Mouse (Mus musculus) hindbrain, embryonic 15.5 days (tissue): ENCODE data around the gene Gzmm. TPM values are rescaled to one million over a fixed set of nuclear protein-coding genes. Genes with fewer than 3 reads are reported as not detected.
A peak's percentile ranks its signal among the peaks of the same experiment; 100 is the strongest.
"Not testable (repeated sequence)": the region's sequence is repeated elsewhere in the genome, so short reads cannot be mapped to it uniquely, and the experiment has no call there.

ENCODE experiments used
- ATAC-seq: fragments of 200-750 bp; cut with Nextera tagmentation; 2 replicates; pipeline ENCODE4 v1.8.0; 2017; ENCODE audit warnings: low read depth, moderate number of reproducible peaks, moderate TSS enrichment; ENCODE audit not compliant: low FRiP score
- H3K27ac ChIP-seq: fragments of 300-500 bp; sonication (generic); replicated peaks from 2 replicates; pipeline ENCODE4 v1.5.1; 2015; ENCODE audit warnings: mild to moderate bottlenecking, inconsistent platforms
- H3K27me3 ChIP-seq: fragments of 300-500 bp; sonication (generic); 2 replicates; pipeline ENCODE4 v1.6.1; 2015; ENCODE audit warnings: control low read depth, inconsistent platforms
- H3K36me3 ChIP-seq: fragments of 300-500 bp; sonication (generic); 2 replicates; pipeline ENCODE4 v1.6.1; 2015; ENCODE audit warnings: control low read depth, inconsistent platforms
- H3K4me1 ChIP-seq: fragments of 300-500 bp; sonication (generic); replicated peaks from 2 replicates; pipeline ENCODE4 v1.6.1; 2015; ENCODE audit warnings: control low read depth, inconsistent platforms
- H3K4me2 ChIP-seq: fragments of 300-500 bp; sonication (generic); 2 replicates; pipeline ENCODE4 v1.6.1; 2015; ENCODE audit warnings: moderate library complexity, mild to moderate bottlenecking, inconsistent platforms
- H3K4me3 ChIP-seq: fragments of 300-500 bp; sonication (generic); 2 replicates; pipeline ENCODE4 v1.5.1; 2015; ENCODE audit warnings: mild to moderate bottlenecking, inconsistent platforms
- H3K9ac ChIP-seq: fragments of 300-500 bp; sonication (generic); 2 replicates; pipeline ENCODE4 v1.6.1; 2015; ENCODE audit warnings: inconsistent platforms
- H3K9me3 ChIP-seq: fragments of 300-500 bp; sonication (generic); 2 replicates; pipeline ENCODE4 v1.6.1; 2016; ENCODE audit warnings: control low read depth, inconsistent platforms
- WGBS: fragments of 180-500 bp; shearing (Covaris S2); methylation state at CpG from one replicate; pipeline ENCODE4 v1.1.7; 2015; 5-methylcytosine and 5-hydroxymethylcytosine counted together
- polyA plus RNA-seq: library from polyadenylated mRNA; unstranded; fragments of >200 nt; fragmentation: Nextera tagmentation; extraction: Ambion mirVana; gene quantifications from 2 replicates; pipeline ENCODE4 v1.2.1, GENCODE M21; 2015

Gene Gzmm
- polyA plus RNA-seq, 1 experiment from 2014 or later = 1.4 TPM

DNA sequence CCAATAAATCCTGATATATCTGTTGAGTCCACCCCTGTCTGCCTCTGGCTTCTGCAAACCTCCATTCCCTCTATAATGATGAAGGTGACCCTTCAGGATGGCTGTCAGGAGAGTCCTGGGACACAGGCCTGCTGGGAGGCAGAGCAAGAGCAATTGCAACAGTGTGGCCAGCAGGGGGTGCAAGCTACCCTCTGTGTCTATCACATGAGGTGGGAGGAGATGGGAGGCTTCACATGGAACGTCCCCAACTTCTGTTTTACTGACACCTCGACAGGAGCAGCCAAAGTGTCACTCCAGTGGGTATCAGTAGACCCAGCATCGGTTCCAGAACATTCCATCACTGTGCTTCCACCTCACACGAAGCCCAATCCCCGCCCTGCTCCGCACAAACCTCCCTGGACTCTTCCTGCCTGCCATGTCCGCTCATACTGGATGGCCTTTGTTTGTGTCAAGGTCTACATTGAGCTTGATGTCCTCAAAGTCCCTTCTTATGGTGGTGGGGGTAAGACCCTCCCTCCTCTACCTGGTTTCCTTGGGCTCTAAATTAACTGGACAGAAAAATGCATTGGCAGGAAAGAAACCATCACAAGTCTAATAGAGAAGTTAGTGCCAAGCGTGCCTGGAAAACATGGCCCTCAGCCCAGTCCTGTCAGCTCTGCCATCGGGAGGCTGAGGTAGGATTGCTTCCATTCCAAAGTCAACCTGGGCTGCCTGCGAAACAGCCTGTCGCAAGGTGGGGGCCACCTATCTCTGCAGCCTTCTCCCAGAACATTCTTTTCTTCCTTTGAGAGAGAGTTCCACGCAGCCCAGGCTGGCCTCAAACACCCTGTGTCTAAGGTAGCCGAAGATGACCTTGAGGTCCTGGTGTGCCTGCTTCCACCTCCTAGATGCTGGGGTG, 6.7 kb downstream of the Gzmm start:
- Histone ChIP-seq H3K4me1 (no peaks in the 10 kb centered on the region), H3K27me3 (no peaks in the 10 kb centered on the region), H3K27ac (peak overlapping the region; percentile 51; the same call in 1 of the 2 replicates), H3K9me3 (no peaks in the 10 kb centered on the region), H3K4me2 (no peak overlapping the region), H3K4me3 (no peak overlapping the region), H3K36me3 (no peaks in the 10 kb centered on the region), H3K9ac (no peak overlapping the region)
- ATAC-seq = no peak; the same call in 1 of the 2 replicates
- WGBS = 63% methylated on average over 13 of the region's 13 CpGs

DNA sequence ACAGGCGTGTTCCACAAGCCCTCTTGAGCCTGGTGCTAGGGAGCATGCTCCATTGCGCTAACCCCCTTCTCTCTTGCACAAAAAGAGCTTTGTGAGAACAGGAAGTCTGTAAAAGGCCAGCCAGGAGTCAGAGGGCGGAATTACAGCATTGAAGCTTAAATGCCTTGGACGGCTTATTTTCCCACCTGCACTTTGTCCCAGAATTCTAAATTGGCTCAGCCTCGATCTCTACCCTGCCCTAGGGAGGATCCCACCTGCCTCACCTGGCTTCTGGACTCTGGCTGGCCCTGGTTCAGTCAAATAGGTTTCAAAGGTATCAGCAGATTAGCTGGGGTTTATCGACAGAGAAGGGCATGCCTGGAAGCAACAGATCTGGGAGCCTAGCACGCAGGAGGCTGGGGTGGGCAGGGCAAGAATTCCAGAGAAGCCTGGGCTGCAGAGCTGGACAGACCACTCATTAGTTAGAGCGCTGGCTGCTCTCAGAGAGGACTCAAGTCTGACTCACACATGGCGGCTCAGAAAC, 7.4 kb downstream of the Gzmm start:
- no peaks in the 10 kb centered on the region for H3K27me3 ChIP-seq
- WGBS = 74% methylated on average over 9 of the region's 9 CpGs
- no peak overlapping the region for H3K4me3 ChIP-seq
- H3K36me3 ChIP-seq = no peaks in the 10 kb centered on the region
- H3K4me2 ChIP-seq = no peak overlapping the region
- H3K9me3 ChIP-seq = no peaks in the 10 kb centered on the region
- H3K27ac ChIP-seq = peak overlapping the region; percentile 51; the same call in 1 of the 2 replicates
- H3K9ac ChIP-seq = no peak overlapping the region
- H3K4me1 ChIP-seq = no peaks in the 10 kb centered on the region
- ATAC-seq = no peak

DNA sequence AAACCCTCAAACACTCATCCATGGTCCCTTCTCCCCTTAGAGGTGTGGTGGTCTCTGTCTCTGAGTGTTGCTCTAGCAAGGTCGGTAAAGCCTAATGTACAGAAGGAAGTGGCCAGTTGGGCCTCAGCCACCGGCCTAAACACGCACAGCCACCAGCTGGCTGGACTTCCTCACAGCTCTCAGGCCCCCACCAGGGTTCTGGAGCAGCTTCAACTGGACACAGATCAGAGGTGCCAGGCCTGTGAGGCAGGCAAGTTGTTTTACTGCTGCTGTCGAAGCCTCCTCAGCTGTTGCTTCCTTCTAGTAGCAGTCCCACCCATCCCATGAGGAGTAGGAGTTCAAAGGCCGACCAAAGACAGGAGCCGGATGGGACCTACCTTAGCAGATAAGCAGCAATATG, 9.1 kb downstream of the Gzmm start:
- Histone ChIP-seq H3K27ac (no peak overlapping the region), H3K4me2 (no peak overlapping the region), H3K4me1 (no peaks in the 10 kb centered on the region), H3K4me3 (no peak overlapping the region), H3K9me3 (no peaks in the 10 kb centered on the region), H3K27me3 (no peaks in the 10 kb centered on the region), H3K36me3 (no peaks in the 10 kb centered on the region), H3K9ac (no peak overlapping the region)
- no peak for ATAC-seq
- WGBS = 79% methylated on average over 6 of the region's 6 CpGs

DNA sequence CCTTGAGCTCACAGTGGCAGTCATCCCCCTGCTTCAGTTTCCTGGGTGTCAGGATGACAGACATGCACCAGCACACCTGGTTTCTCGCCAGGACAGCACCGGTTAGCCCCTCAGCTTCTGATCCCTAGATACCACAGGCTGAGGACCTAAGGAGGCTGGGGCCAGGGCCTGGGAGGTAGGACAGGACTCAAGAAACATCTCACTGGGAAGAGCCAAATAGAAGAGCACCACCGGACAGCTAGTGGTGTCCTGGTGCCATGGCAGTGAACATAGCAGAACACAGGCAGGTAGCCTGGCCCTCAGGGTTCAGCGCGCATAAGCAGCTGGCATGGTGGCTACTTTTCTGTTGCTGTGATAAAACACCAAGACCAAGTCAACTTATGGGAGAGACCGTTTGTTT, 9.6 kb downstream of the Gzmm start:
- Histone ChIP-seq H3K4me2 (no peak overlapping the region), H3K27ac (peak overlapping the region; percentile 21; the same call in 1 of the 2 replicates), H3K27me3 (no peaks in the 10 kb centered on the region), H3K4me3 (no peak overlapping the region), H3K9me3 (no peaks in the 10 kb centered on the region), H3K9ac (no peak overlapping the region), H3K36me3 (no peaks in the 10 kb centered on the region), H3K4me1 (no peaks in the 10 kb centered on the region)
- WGBS = 94% methylated on average over 6 of the region's 6 CpGs
- no peak for ATAC-seq

DNA sequence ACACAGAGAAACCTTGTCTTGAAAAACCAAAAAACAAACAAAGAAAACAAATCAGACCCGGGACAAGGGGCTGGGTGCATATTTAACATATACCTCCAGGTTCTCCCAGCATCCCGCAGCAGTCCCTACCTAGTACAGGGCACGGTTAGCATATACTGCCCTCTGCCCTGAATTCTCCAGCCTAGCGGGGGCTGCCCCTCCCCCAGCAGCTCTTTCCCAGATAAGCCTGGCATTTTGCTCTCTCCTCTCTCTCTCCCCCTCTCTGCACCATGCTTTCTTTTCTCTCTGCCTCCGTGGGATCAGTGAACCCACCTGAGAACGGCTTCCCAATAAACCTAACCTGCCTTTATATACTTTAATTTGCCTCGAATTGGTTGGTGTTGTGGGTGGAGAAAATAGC, 11.9 kb downstream of the Gzmm start:
- H3K4me3 ChIP-seq = no peak overlapping the region
- no peak overlapping the region for H3K4me2 ChIP-seq
- H3K9ac ChIP-seq = no peak overlapping the region
- H3K4me1 ChIP-seq = peaks cover 10% of the 10 kb centered on the region
- 61% methylated on average over 7 of the region's 7 CpGs for WGBS
- peak overlapping the region; percentile 28; the same call in 1 of the 2 replicates for H3K27ac ChIP-seq
- no peaks in the 10 kb centered on the region for H3K9me3 ChIP-seq
- H3K27me3 ChIP-seq = no peaks in the 10 kb centered on the region
- no peaks in the 10 kb centered on the region for H3K36me3 ChIP-seq
- no peak for ATAC-seq

DNA sequence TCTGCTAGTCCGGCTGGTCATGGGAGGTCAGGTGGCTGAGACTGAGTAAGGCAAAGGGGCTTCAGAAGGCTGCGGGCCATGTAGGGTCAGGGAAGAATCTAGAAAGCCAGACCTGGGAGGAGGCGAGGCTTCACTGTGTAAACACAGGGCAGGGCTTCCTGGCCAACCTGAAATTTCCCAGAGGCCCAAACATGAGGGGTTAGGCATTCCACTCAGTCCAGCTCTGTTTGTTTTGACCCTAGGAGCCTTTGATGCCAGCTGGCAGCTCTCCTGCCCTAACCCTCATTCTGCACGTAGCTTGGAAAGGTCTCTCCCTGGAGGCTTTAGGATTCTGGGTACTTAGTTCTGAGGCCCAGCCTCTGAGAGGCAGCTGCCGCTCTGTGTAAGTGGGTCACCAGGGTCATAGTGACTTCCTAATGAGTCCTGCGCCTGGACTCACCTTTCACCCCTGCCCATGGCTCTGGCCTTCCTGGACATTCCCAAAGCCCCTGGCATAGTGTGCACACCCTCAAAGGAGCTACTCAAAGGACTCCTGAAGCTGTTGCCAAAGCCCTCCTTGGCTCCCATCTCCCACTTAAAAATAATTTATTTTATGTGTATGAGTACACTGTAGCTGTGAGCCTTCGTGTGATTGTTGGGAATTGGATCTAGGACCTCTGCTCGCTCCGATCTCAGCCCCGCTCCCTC, 12.8 kb downstream of the Gzmm start:
- H3K4me1 ChIP-seq = peaks cover 19% of the 10 kb centered on the region
- H3K9me3 ChIP-seq = no peaks in the 10 kb centered on the region
- H3K27ac ChIP-seq = peak overlapping the region; percentile 28; the same call in 1 of the 2 replicates
- 67% methylated on average over 10 of the region's 10 CpGs for WGBS
- H3K36me3 ChIP-seq = no peaks in the 10 kb centered on the region
- no peak overlapping the region for H3K4me2 ChIP-seq
- no peaks in the 10 kb centered on the region for H3K27me3 ChIP-seq
- no peak overlapping the region for H3K4me3 ChIP-seq
- no peak overlapping the region for H3K9ac ChIP-seq
- ATAC-seq = no peak

DNA sequence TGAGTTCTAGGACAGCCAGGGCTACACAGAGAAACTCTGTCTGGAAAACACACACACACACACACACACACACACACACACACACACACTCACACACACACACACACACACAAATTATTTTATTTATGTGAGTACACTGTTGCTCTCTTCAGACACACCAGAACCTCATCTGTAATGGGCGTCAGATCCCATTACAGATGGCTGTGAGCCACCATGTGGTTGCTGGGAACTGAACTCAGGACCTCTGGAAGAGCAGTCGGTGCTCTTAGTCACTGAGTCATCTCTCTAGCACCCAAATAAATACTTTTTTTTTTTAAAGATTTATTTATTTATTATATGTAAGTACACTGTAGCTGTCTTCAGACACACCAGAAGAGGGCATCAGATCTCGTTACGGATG, 14.2 kb downstream of the Gzmm start:
- not testable (repeated sequence) for H3K4me2 ChIP-seq

DNA sequence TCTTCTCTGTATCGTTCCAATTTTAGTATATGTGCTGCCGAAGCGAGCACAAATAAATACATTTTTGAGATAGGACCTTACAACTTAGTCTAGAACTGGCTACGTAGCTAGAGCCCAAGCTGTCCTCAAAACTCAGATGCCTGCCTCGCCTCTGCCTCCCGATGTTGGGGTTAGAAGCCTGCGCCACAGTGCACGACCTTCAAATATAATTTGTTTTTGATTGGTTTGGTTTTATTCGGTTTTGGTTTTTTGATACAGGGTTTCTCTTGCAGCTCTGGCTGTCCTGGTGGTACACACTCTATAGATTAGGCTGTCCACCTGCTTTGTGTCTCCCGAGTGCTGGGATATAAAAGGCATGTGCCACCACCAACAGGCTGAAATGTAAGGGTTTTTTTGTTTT, 14.7 kb downstream of the Gzmm start:
- H3K9ac ChIP-seq = 0 out of 2 replicates have a peak overlapping the region, but pooled peaks have one; percentile 6
- 0 out of 2 replicates have a peak, but pooled peaks cover 5% of the 10 kb centered on the region for H3K36me3 ChIP-seq
- H3K27ac ChIP-seq = peak overlapping the region; percentile 87
- no peaks in the 10 kb centered on the region for H3K27me3 ChIP-seq
- peaks cover 33% of the 10 kb centered on the region for H3K4me1 ChIP-seq
- WGBS = 77% methylated on average over 10 of the region's 10 CpGs
- H3K9me3 ChIP-seq = no peaks in the 10 kb centered on the region
- peak overlapping the region; percentile 85 for H3K4me3 ChIP-seq
- ATAC-seq = no peak
- peak overlapping the region; percentile 95 for H3K4me2 ChIP-seq

More for the DNA sequence above, 14.2 kb downstream of the Gzmm start:
- H3K9me3 ChIP-seq, H3K27ac ChIP-seq, ATAC-seq, H3K4me3 ChIP-seq, H3K9ac ChIP-seq, H3K36me3 ChIP-seq, H3K27me3 ChIP-seq: not testable (repeated sequence)
- WGBS = 89% methylated on average over 4 of the region's 4 CpGs
- peaks cover 33% of the 10 kb centered on the region for H3K4me1 ChIP-seq

DNA sequence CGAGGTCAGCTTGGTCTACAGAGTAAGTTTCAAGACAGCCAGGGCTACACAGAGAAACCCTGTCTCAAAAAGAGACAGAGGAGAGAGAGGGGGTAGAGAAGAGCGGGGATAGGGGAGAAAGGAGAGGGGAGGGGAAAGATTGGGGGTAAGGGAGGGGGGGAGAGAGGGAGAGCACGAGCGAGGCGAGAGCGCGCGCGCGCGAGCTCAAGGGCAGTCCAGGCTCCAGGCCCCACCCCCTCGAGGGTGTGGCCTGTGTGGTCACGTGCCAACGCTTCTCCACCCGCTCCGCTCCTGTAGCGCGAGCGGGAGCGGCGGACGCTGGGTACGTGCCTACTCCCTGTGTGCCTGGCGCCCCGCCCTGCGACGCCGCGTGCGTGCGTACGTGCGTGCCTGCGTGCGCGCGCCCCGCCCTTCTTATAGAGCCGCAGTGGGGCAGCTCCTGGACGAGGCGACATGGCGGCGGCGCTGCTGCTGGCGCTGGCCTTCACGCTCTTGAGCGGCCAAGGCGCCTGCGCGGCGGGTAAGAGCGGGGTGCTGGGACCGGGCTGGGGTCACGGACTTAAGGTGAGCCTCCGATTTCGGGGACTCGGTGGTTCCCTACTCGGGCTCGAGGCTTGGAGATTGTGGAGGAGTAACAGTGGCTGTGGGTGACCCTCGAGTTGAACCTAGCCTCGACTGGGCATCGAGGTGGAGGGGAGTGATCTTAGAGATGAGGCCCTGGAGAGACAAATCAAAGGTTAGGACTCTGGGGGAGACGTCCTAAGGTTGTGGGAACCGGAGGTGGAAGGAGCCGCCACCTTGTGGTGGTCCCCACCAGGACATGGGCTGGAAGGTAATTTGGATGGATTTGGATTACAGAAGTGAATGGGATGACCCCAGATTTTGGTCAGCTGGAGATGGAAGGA, 15.5 kb downstream of the Gzmm start, which contains the start of gene Bsg:
Gene Bsg (plus strand): TSS at position 427 of the 905 bp plus-strand sequence.
- no peaks in the 10 kb centered on the region for H3K9me3 ChIP-seq
- ATAC-seq = peak; percentile 93
- peak within 1 kb of the TSS; percentile 93 for H3K9ac ChIP-seq
- H3K4me3 ChIP-seq = peak within 1 kb of the TSS; percentile 85
- under 1% methylated on average over 65 of the region's 65 CpGs for WGBS
- peaks cover 5% of the 10 kb centered on the region; the same call in 1 of the 2 replicates for H3K36me3 ChIP-seq
- peak within 1 kb of the TSS; percentile 95 for H3K4me2 ChIP-seq
- peaks cover 33% of the 10 kb centered on the region for H3K4me1 ChIP-seq
- H3K27ac ChIP-seq = peak within 1 kb of the TSS; percentile 87
- H3K27me3 ChIP-seq = no peaks in the 10 kb centered on the region

DNA sequence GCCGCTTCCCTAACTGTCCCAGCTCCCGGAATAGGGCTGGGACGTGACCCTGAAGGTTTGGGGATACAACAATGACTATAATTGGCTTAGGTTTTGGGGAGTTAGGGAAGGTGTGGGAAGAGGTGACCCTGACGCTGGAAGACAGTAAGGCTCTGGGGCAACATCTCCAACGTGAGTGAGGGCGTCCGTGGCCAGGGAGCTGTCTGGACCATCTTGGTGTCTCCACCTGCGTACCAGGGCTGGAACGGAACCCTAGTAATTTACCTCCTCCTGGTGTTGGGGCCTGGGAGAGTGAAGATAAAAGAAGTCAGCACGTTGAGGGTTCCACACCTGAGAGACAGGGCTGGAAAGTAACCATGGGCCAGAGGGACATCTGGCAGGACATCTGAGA, 16.1 kb downstream of the Gzmm start:
- Histone ChIP-seq H3K36me3 (peaks cover 5% of the 10 kb centered on the region; the same call in 1 of the 2 replicates), H3K4me1 (peaks cover 33% of the 10 kb centered on the region), H3K27ac (peak overlapping the region; percentile 87), H3K4me2 (peak overlapping the region; percentile 95), H3K4me3 (peak overlapping the region; percentile 85), H3K27me3 (no peaks in the 10 kb centered on the region), H3K9me3 (no peaks in the 10 kb centered on the region), H3K9ac (peak overlapping the region; percentile 93)
- ATAC-seq = no peak; the same call in 1 of the 2 replicates
- WGBS = 6% methylated on average over 10 of the region's 10 CpGs

DNA sequence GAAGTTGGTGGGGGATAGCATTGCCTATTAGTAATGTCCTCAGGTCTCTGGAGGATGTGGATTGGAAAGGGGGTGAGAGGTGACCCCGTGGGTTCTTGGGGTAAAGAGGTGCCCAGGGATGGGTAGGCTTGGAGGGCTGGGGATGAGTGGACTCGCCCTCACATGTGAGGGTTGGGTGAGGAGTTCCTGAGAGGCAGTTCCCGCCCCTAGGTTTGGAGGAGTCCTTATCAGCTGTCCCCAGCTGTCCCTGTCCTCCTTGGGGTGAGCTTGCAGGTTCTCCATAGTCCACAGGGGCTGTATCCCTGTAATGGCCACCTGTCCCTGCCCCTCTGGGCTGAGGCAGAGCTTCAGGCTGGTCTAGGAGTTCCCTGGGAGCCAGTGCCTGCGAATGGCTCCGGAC, 17.1 kb downstream of the Gzmm start:
- Histone ChIP-seq H3K27ac (peak overlapping the region; percentile 40; the same call in 1 of the 2 replicates), H3K4me3 (peak overlapping the region; percentile 85), H3K4me2 (peak overlapping the region; percentile 95), H3K36me3 (peaks cover 11% of the 10 kb centered on the region; the same call in 1 of the 2 replicates), H3K9ac (peak overlapping the region; percentile 93), H3K9me3 (no peaks in the 10 kb centered on the region), H3K4me1 (peaks cover 33% of the 10 kb centered on the region), H3K27me3 (no peaks in the 10 kb centered on the region)
- no peak for ATAC-seq
- 89% methylated on average over 5 of the region's 5 CpGs for WGBS
